Mouse (Mus musculus): ENCODE data around the gene Tacr2.

DNA sequence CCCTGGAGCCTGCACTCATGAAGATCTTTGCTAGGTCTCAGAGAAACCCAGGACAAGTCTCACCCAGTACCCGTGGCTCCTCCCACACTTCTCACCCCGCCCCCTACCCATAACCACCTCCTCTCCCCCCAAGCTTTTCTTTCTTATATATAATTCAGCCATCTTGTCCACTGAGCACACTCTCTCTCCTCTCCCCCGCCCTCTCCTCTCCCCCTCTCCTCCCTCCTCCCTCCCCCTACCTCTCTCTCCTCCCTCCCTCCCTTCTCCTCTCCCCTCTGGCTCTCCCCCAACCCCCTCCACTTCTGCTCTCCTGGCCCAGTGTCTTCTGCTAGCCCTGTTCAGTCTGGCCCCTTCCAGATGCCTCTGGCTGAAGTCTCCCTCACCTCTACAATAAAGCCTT, 26.8 kb downstream of the Tacr2 start:
- TF ChIP-seq CTCF (IDR thresholded peaks at IDR 0.05; ENCODE audit: low read depth, low read length) (no peak), TAL1 (conservative IDR thresholded peaks at IDR 0.05; ENCODE audit: low read depth, low read length) (no peak), GATA2 (IDR thresholded peaks at IDR 0.05; ENCODE audit: borderline replicate concordance, low read depth, low read length) (no peak), POLR2AphosphoS5 (IDR thresholded peaks at IDR 0.05; ENCODE audit: insufficient replicate concordance, low read depth, low read length) (no peak), GATA1 (IDR thresholded peaks at IDR 0.05; ENCODE audit: borderline replicate concordance, low read length) (no peak)
